Mouse (Mus musculus) ES-E14 (cell line): ENCODE results near the gene Mctp1.

Source experiments
- CHD2 ChIP-seq: IDR thresholded peaks from 2 replicates; pipeline ENCODE4 v1.6.1; 2014; ENCODE audit warnings: mild to moderate bottlenecking, low read depth, low read length, inconsistent platforms
- HCFC1 ChIP-seq: IDR thresholded peaks from 2 replicates; pipeline ENCODE4 v1.6.1; 2012; ENCODE audit warnings: low read length, inconsistent platforms, borderline replicate concordance; ENCODE audit not compliant: insufficient read depth
- MAFK ChIP-seq: IDR thresholded peaks from 2 replicates; pipeline ENCODE4 v1.6.1; 2014; ENCODE audit warnings: mild to moderate bottlenecking, low read depth, low read length, inconsistent platforms; ENCODE audit not compliant: insufficient read depth
- ZC3H11A ChIP-seq: IDR thresholded peaks from 2 replicates; pipeline ENCODE4 v1.6.1; 2012; ENCODE audit warnings: low read depth, mild to moderate bottlenecking, inconsistent platforms, low read length, borderline replicate concordance
- ZNF384 ChIP-seq: IDR thresholded peaks from 2 replicates; pipeline ENCODE4 v1.6.1; 2012; ENCODE audit warnings: low read depth, low read length, inconsistent platforms

GRCm38 (mm10) chr13:77046416-77046815 is 662.1 kb downstream of the Mctp1 start:
- TF ChIP-seq HCFC1 = no peak
- TF ChIP-seq CHD2 = no peak
- TF ChIP-seq MAFK = no peak
- TF ChIP-seq ZNF384 = no peak
- TF ChIP-seq ZC3H11A = no peak
